Mouse (Mus musculus) embryonic fibroblast, embryonic 13.5 days (primary cell): ENCODE results near the gene Nup93.

Experiments used
- CTCF ChIP-seq: IDR thresholded peaks from 2 replicates; pipeline ENCODE4 v1.5.1; 2011; ENCODE audit warnings: mild to moderate bottlenecking, control low read depth, low read length, moderate library complexity, borderline replicate concordance; ENCODE audit not compliant: insufficient read depth
- POLR2A ChIP-seq: IDR thresholded peaks from 2 replicates; pipeline ENCODE4 v1.6.1; 2011; ENCODE audit warnings: low read depth, mild to moderate bottlenecking, control low read depth, low read length, moderate library complexity

DNA sequence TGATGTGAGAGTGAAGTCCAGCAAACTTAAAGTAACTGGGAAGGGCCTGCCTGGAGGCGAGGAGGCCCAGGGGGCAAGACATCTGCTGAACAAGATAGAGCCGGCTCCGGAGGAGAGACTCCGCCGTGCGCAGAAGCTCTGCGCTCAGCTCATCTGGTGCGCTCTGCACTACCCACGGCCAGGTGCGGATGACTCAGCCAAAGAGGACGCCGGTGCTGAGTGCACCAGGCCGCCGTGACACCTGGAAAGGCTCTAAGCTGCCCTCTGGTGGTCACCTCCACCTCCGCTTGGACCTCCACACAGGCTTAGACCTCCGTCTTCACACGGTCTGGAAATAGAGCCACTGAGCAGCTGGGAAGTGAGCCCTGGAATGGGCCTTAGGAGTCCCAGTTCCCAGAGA lies 27.8 kb upstream of the Nup93 start:
- TF ChIP-seq CTCF = peak; percentile 56; the same call in 1 of the 2 replicates
- TF ChIP-seq POLR2A = no peak
